Mouse (Mus musculus): Measurements from ENCODE around the gene Myo6. TPM values are rescaled to one million over a fixed set of nuclear protein-coding genes. Genes with fewer than 3 reads are reported as not detected.

The Myo6 gene
- total and polyA plus RNA-seq, 3 experiments = 6.0 to 39.5 (median 11.0) TPM

DNA sequence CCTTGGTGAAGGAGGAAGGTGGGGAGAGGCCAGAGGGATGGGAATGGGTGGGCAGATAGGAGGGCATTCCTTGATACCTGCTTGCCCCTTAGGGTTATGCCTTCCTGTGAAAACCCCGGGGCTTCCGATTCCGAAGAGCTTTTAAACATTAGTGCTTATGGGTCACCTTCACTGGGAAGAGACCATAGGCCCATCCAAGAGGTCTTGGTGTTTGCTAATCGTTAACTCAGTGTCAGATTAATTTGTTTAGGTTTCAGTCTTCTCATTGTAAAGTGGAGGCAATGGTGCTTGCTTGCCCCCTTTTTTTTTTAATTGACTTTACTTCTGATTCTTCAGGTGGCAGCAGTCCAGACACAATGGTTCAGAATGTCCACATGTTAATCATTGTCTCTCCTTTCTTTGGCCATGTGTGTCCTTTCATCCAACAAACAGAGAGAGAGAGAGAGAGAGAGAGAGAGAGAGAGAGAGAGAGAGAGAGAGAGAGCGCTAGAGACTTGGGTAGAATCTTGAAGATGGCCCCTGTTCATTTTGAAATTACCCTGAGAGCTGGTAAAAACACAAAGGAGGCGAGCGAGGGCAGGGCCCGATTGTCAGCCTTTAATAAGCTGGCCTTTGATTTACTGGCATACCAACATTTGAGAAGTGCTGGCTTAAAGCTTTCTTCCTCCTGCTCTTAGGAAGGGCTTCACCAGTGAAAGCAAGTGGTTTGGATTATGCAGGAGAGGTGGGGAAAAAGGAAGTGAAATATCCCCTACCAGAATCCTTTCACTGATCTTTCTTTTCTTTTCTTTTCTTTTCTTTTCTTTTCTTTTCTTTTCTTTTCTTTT, 7.8 kb downstream of the Myo6 start (continued):
- TF ChIP-seq ELF1 (IDR thresholded peaks at IDR 0.05; ENCODE audit: low read depth, low read length) = no peak

DNA sequence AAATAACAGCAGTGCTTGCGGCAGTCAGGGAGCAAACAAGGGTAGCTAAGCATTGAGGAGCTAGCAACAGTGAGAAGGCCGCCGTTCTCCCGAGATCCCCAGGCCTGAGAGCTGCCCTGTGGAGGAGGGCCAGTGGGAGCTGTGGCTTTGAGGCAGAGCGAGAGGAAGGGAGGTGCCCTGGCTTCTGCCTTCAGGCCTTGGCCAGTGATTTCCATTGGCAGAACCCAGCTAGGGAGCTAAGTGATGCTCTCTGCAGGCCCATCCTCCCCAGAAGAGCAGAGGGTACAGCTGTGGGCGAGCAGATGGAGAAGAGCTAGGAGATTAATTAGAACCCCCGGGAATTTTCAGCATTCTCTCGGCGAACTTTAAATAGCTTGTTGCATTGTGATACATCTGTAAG, 8.8 kb downstream of the Myo6 start:
- dilution Hi-C loops (cut with MboI; ENCODE audit: extremely low pct_ligation_motif_present, extremely low pct_unique_long_range_greater_than_20kb, low sequenced_read_pairs) (no loop called here), in situ Hi-C loops (cut with MboI; ENCODE audit: low pct_ligation_motif_present, low pct_unique_long_range_greater_than_20kb, low sequenced_read_pairs) (no loop called here)
- H3K9ac ChIP-seq (ENCODE audit: insufficient read depth, low read depth) = no peak overlapping the region
- no peaks in the 10 kb centered on the region for H3K27me3 ChIP-seq (replicated peaks)
- H3K27ac ChIP-seq (ENCODE audit: insufficient read depth, low read depth) = no peak overlapping the region
- TF ChIP-seq MEF2A (IDR thresholded peaks at IDR 0.05; ENCODE audit: borderline replicate concordance, low read depth, low read length) = no peak
- TF ChIP-seq ZMIZ1 (IDR thresholded peaks at IDR 0.05; ENCODE audit: low read depth, low read length) = no peak
- no peak for TF ChIP-seq E2F4 (IDR thresholded peaks at IDR 0.05; ENCODE audit: insufficient replicate concordance, low read depth, low read length)
- TF ChIP-seq ETS1 (conservative IDR thresholded peaks at IDR 0.05; ENCODE audit: low read depth, low read length) = no peak
- H3K4me2 ChIP-seq (ENCODE audit: insufficient read depth, low read depth, poor library complexity, severe bottlenecking) = no peak overlapping the region
- no peaks in the 10 kb centered on the region for H3K9me3 ChIP-seq (replicated peaks; ENCODE audit: low read length)
- no peaks in the 10 kb centered on the region for H3K79me2 ChIP-seq (replicated peaks; ENCODE audit: control insufficient read depth, extremely low read depth, insufficient read depth, poor library complexity, severe bottlenecking)
- no peaks in the 10 kb centered on the region for H3K36me3 ChIP-seq (replicated peaks in 1 of 2; ENCODE audit: control insufficient read depth in 1 of 2, insufficient read depth in 1 of 2, low read length in 1 of 2)
- H3K4me1 ChIP-seq (ENCODE audit: control insufficient read depth in 1 of 2, insufficient read depth in 2 of 2) = peaks cover 5% of the 10 kb centered on the region in 2 experiments; a peak in 3 of 4 replicates
- H3K4me3 ChIP-seq (replicated peaks in 1 of 3; ENCODE audit: low read depth in 2 of 3, low read length in 2 of 3, poor library complexity in 1 of 3) = no peak overlapping the region
- DNase-seq (ENCODE audit: extremely low read depth) = no peak

DNA sequence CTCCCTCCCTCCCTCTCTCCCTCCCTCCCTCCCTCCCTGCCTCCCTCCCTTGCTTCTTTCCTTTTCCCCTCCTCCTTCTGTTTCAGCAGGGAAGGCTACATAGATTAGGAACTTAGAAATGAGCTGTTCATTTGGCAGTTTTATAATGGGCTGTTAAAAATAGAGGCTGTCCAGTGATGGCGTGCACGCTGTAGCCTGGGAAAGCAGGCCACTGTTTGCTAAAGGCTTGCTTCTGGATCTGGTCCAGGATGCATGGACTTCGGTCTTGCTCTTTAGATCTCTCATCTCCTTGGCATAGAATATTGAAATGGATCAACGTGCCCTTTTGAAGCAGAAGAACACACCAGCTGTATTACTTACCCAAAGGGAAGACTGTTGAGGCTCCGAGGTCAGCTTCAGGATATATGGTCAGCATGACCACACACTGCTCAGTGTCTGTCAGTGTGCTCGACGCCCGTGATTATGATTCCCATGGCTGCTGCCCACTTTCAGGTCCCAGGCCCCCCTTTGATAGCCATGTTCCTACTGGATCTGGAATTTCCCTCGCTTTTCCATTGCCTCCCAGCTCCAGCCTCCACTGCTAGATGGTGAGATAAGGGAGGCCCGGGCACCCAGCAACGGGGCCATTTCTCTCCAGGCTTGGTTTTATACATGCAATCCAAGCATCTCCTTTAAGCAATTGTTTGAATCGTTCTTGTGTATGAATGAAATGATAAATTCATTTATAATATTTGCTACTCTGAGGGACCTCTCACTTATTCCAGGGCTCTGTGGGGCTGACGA, 12.1 kb downstream of the Myo6 start:
- Histone ChIP-seq H3K9me3 (replicated peaks; ENCODE audit: low read length) (no peaks in the 10 kb centered on the region), H3K4me1 (ENCODE audit: control insufficient read depth in 1 of 2, insufficient read depth in 2 of 2) (peaks cover 5% of the 10 kb centered on the region in 2 experiments; a peak in 3 of 4 replicates), H3K4me3 (replicated peaks in 1 of 3; ENCODE audit: low read depth in 2 of 3, low read length in 2 of 3, poor library complexity in 1 of 3) (no peak overlapping the region), H3K4me2 (ENCODE audit: insufficient read depth, low read depth, poor library complexity, severe bottlenecking) (no peak overlapping the region), H3K79me2 (replicated peaks; ENCODE audit: control insufficient read depth, extremely low read depth, insufficient read depth, poor library complexity, severe bottlenecking) (no peaks in the 10 kb centered on the region), H3K27me3 (replicated peaks) (no peaks in the 10 kb centered on the region), H3K27ac (ENCODE audit: insufficient read depth, low read depth) (no peak overlapping the region), H3K9ac (ENCODE audit: insufficient read depth, low read depth) (no peak overlapping the region), H3K36me3 (replicated peaks in 1 of 2; ENCODE audit: control insufficient read depth in 1 of 2, insufficient read depth in 1 of 2, low read length in 1 of 2) (no peaks in the 10 kb centered on the region)
- no peak for TF ChIP-seq KAT2A (IDR thresholded peaks at IDR 0.05; ENCODE audit: insufficient replicate concordance, low read length)
- no peak for TF ChIP-seq NRF1 (IDR thresholded peaks at IDR 0.05; ENCODE audit: low read depth, low read length)
- no peak for TF ChIP-seq SMC3 (IDR thresholded peaks at IDR 0.05; ENCODE audit: low read depth, low read length)
- no peak for DNase-seq (ENCODE audit: extremely low read depth)
- dilution Hi-C loops (cut with MboI; ENCODE audit: extremely low pct_ligation_motif_present, extremely low pct_unique_long_range_greater_than_20kb, low sequenced_read_pairs) = no loop called here
- in situ Hi-C loops (cut with MboI; ENCODE audit: low pct_ligation_motif_present, low pct_unique_long_range_greater_than_20kb, low sequenced_read_pairs) = no loop called here

All from CH12.LX (cell line).